Mouse (Mus musculus) heart, postnatal 0 days (tissue): Measurements from ENCODE around the gene Arhgap45. TPM values are rescaled to one million over a fixed set of nuclear protein-coding genes. Genes with fewer than 3 reads are reported as not detected.

ENCODE experiments used
- ATAC-seq: fragments of 200-750 bp; cut with Nextera tagmentation; 2 replicates; pipeline ENCODE4 v1.8.0; 2017; ENCODE audit warnings: low read depth, moderate number of reproducible peaks, moderate library complexity; ENCODE audit not compliant: insufficient read depth
- DNase-seq: peaks from one replicate; pipeline ENCODE4 v3.0.0-alpha.2; 2016; ENCODE audit warnings: low spot score
- H3K27ac ChIP-seq: fragments of 300-500 bp; sonication (generic); 2 replicates; pipeline ENCODE4 v1.5.1; 2014; ENCODE audit warnings: low read depth, mild to moderate bottlenecking
- H3K27me3 ChIP-seq: fragments of 300-500 bp; sonication (generic); 2 replicates; pipeline ENCODE4 v1.6.1; 2014; ENCODE audit warnings: low read length, mixed read lengths; ENCODE audit not compliant: control insufficient read depth, insufficient read depth
- H3K36me3 ChIP-seq: fragments of 300-500 bp; sonication (generic); replicated peaks from 2 replicates; pipeline ENCODE4 v1.6.1; 2014; ENCODE audit warnings: low read length, mixed read lengths; ENCODE audit not compliant: control insufficient read depth, insufficient read depth
- H3K4me1 ChIP-seq: fragments of 300-500 bp; sonication (generic); 2 replicates; pipeline ENCODE4 v1.6.1; 2014; ENCODE audit warnings: antibody characterized with exemption; ENCODE audit not compliant: control insufficient read depth, insufficient read depth
- H3K4me2 ChIP-seq: fragments of 300-500 bp; sonication (generic); 2 replicates; pipeline ENCODE4 v1.6.1; 2014; ENCODE audit warnings: low read depth, mild to moderate bottlenecking, low read length, moderate library complexity
- H3K4me3 ChIP-seq: fragments of 300-500 bp; sonication (generic); 2 replicates; pipeline ENCODE4 v1.5.1; 2014; ENCODE audit warnings: low read depth, low read length
- H3K9ac ChIP-seq: fragments of 300-500 bp; sonication (generic); replicated peaks from 2 replicates; pipeline ENCODE4 v1.6.1; 2014; ENCODE audit warnings: low read depth, low read length, mixed read lengths
- H3K9me3 ChIP-seq: fragments of 300-500 bp; sonication (generic); replicated peaks from 2 replicates; pipeline ENCODE4 v1.6.1; 2016; ENCODE audit warnings: low read length; ENCODE audit not compliant: control insufficient read depth
- CTCF ChIP-seq: IDR thresholded peaks from 2 replicates; pipeline ENCODE4 v1.5.1; 2016; ENCODE audit warnings: antibody characterized with exemption, control low read depth, low read depth
- EP300 ChIP-seq: IDR thresholded peaks from 2 replicates; pipeline ENCODE4 v1.6.1; 2016; ENCODE audit warnings: antibody characterized with exemption, low read depth
- WGBS: fragments of 180-500 bp; shearing (Covaris S2); extraction: QIAGEN DNeasy Blood & Tissue Kit; methylation state at CpG from one replicate; pipeline ENCODE4 v1.1.7; 2014; 5-methylcytosine and 5-hydroxymethylcytosine counted together
- polyA plus RNA-seq: library from polyadenylated mRNA; unstranded; fragments of >200 nt; fragmentation: Nextera tagmentation; extraction: Ambion mirVana; gene quantifications from 2 replicates; pipeline ENCODE4 v1.2.1, GENCODE M21; 2015
- total RNA-seq: library from RNA; depleted of rRNA; stranded (reverse); fragments of >200 nt; gene quantifications from 2 replicates; pipeline ENCODE4 v1.2.3, GENCODE M21; 2014; ENCODE audit warnings: low replicate concordance

Arhgap45 gene
- total and polyA plus RNA-seq, 2 experiments from 2014 or later = 1.9 to 3.9 TPM

DNA sequence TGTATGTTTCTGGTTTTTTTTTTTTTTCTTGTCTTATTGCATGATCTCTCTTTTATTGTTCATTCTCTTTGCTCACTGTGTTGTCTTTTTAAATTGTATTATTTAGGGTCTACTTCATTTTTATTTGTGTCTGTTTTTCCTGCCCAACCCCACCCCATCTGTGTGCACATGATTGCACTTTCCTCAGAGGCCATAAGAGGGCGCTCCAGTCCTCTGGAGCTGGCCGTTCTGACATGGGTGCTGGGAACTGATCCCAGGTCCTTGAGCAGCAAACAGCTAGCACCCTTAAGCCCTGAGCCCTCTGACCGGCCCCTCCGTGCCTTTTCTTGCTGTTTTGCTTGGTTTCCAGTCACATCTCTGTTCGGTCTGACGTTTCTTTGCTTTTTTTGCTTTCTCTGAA lies 24.9 kb upstream of the Arhgap45 start:
- ATAC-seq = no peak

GRCm38 (mm10) chr10:79994397-79995115 lies 21.9 kb upstream of the Arhgap45 start:
- Histone ChIP-seq H3K4me1 (peaks cover 16% of the 10 kb centered on the region), H3K4me3 (no peak overlapping the region), H3K9me3 (no peaks in the 10 kb centered on the region), H3K27ac (no peak overlapping the region), H3K4me2 (no peak overlapping the region), H3K36me3 (peaks cover 49% of the 10 kb centered on the region), H3K9ac (no peak overlapping the region), H3K27me3 (no peaks in the 10 kb centered on the region)
- no peak for DNase-seq
- WGBS = 71% methylated on average over 16 of the region's 16 CpGs
- no peak for ATAC-seq
- TF ChIP-seq CTCF (no peak), EP300 (no peak)

More for the DNA sequence above, 24.9 kb upstream of the Arhgap45 start:
- Histone ChIP-seq H3K36me3 (peaks cover 49% of the 10 kb centered on the region), H3K9me3 (no peaks in the 10 kb centered on the region), H3K4me1 (peaks cover 15% of the 10 kb centered on the region), H3K4me2 (no peak overlapping the region), H3K27me3 (no peaks in the 10 kb centered on the region), H3K27ac (no peak overlapping the region), H3K4me3 (no peak overlapping the region), H3K9ac (no peak overlapping the region)
- TF ChIP-seq EP300 = no peak
- TF ChIP-seq CTCF = peak; percentile 22
- WGBS = 88% methylated on average over 6 of the region's 6 CpGs
- DNase-seq = no peak

- no peak for TF ChIP-seq CTCF
- no peak for TF ChIP-seq EP300
- Histone ChIP-seq H3K27ac (no peak overlapping the region), H3K9me3 (no peaks in the 10 kb centered on the region), H3K4me3 (no peak overlapping the region), H3K27me3 (no peaks in the 10 kb centered on the region), H3K4me1 (peaks cover 12% of the 10 kb centered on the region; the same call in 1 of the 2 replicates), H3K4me2 (no peak overlapping the region), H3K36me3 (peaks cover 49% of the 10 kb centered on the region), H3K9ac (no peak overlapping the region)
- 74% methylated on average over 1 of the region's 1 CpGs for WGBS
- ATAC-seq (no peak), DNase-seq (no peak)
Observed at GRCm38 (mm10) chr10:79995636-79996035, 20.8 kb upstream of the Arhgap45 start.

DNA sequence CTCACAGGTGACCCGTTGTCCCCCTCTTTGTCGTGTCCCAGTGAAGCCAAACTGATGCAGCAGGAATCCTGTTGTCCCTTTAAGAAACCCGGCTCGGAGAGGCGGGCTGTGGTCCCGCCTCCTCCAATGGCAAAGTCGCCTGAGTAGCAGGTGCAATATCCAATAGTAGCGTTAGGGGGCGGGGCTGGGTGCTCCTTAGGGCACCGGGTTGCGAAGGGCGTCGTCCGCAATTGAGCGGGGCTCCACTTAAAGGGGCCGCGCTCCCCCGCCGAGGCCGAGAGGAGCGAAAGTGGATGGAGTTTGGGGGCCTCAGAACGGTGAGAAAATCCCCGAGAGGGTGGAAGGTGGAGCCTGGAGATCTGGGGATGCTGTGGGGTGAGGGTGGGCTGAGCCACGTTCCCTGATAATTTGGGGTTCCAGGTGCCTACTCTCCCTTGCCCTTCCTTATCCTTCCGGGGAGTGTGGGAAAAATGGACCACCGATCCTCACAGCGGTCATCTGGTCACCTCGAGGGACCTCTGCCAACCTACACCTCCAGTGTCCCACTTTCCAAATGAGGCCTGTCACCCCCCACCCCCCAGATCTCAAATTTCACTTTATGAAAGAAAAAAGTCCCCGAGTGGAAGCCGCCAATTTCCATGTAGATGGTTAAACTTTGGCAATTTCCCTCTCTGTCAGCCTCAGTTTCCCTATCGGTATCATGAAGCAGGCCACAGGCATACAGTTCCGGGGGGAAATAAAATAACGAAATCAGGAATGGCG lies 20.0 kb upstream of the Arhgap45 start, which contains the start of gene Abca7:
TSS of gene Abca7 (plus strand) at position 223 of the 762 bp plus-strand sequence.
- Histone ChIP-seq H3K27ac (peak within 1 kb of the TSS; percentile 52; the same call in 1 of the 2 replicates), H3K4me3 (peak within 1 kb of the TSS; percentile 59), H3K4me1 (peaks cover 12% of the 10 kb centered on the region; the same call in 1 of the 2 replicates), H3K36me3 (peaks cover 41% of the 10 kb centered on the region), H3K4me2 (peak within 1 kb of the TSS; percentile 89), H3K9me3 (no peaks in the 10 kb centered on the region), H3K27me3 (no peaks in the 10 kb centered on the region), H3K9ac (peak within 1 kb of the TSS; percentile 58)
- DNase-seq (peak; percentile 93), ATAC-seq (peak; percentile 89)
- TF ChIP-seq EP300 = no peak
- TF ChIP-seq CTCF = no peak
- WGBS = under 1% methylated on average over 34 of the region's 34 CpGs

DNA sequence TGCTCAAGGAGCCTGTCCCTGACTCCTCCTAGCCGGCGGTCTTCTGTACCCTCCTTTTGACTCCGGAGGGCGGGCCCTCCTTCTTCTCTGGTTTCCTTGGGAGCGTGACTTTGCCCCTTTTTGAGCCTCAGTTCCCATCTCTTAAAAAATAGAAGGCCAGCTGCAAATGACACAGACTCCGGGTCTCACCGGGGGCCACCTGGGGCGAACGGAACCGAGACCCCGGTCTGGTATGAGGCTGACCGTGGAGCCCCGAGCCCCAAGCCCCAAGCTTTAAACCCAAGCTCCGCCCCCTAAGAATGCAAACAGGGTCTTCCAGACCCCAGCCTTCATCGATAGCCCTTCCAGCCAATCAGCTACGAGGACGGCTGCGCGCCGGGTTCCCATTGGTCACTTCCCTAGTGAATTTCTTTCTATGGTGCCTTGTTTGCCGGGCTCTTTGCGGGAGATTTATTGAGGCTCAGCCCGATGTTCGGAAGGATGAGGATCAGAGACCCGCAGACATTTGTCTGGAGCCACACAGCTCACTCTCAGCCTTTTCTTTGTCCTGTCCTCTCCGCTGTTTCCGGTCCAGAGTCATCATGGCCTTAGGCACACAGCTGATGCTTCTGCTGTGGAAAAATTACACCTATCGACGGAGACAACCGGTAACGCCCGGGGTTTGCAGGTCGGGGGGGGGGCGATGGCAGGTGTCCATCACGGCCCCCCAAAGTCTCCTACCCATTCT lies 19.3 kb upstream of the Arhgap45 start:
- ATAC-seq (peak; percentile 25; the same call in 1 of the 2 replicates), DNase-seq (peak; percentile 57)
- Histone ChIP-seq H3K4me3 (peak overlapping the region; percentile 59), H3K4me2 (peak overlapping the region; percentile 89), H3K27me3 (no peaks in the 10 kb centered on the region), H3K9me3 (no peaks in the 10 kb centered on the region), H3K4me1 (peaks cover 12% of the 10 kb centered on the region; the same call in 1 of the 2 replicates), H3K27ac (0 out of 2 replicates have a peak overlapping the region, but pooled peaks have one; percentile 18), H3K36me3 (peaks cover 34% of the 10 kb centered on the region), H3K9ac (peak overlapping the region; percentile 58)
- WGBS = under 1% methylated on average over 35 of the region's 35 CpGs
- TF ChIP-seq CTCF (no peak), EP300 (no peak)
